Mouse (Mus musculus) intestine, embryonic 16.5 days (tissue): ENCODE data around the gene Lhfpl5. TPM values are rescaled to one million over a fixed set of nuclear protein-coding genes. Genes with fewer than 3 reads are reported as not detected.
"Not testable (repeated sequence)": the region's sequence is repeated elsewhere in the genome, so short reads cannot be mapped to it uniquely, and the experiment has no call there.

ENCODE experiments used
- ATAC-seq: fragments of 200-750 bp; cut with Nextera tagmentation; 2 replicates; pipeline ENCODE4 v1.8.0; 2017; ENCODE audit warnings: moderate TSS enrichment, moderate library complexity
- H3K27ac ChIP-seq: fragments of 300-500 bp; sonication (generic); 2 replicates; pipeline ENCODE4 v1.5.1; 2014; ENCODE audit warnings: mild to moderate bottlenecking, low read length
- H3K27me3 ChIP-seq: fragments of 300-500 bp; sonication (generic); replicated peaks from 2 replicates; pipeline ENCODE4 v1.6.1; 2014; ENCODE audit warnings: low read length, control low read depth, mixed read lengths; ENCODE audit not compliant: control insufficient read depth, insufficient read depth
- H3K36me3 ChIP-seq: fragments of 300-500 bp; sonication (generic); 2 replicates; pipeline ENCODE4 v1.6.1; 2014; ENCODE audit warnings: low read length, control low read depth; ENCODE audit not compliant: control insufficient read depth, insufficient read depth
- H3K4me1 ChIP-seq: fragments of 300-500 bp; sonication (generic); 2 replicates; pipeline ENCODE4 v1.6.1; 2014; ENCODE audit warnings: low read length, control low read depth, mixed read lengths; ENCODE audit not compliant: control insufficient read depth, insufficient read depth
- H3K4me2 ChIP-seq: fragments of 300-500 bp; sonication (generic); 2 replicates; pipeline ENCODE4 v1.6.1; 2014; ENCODE audit warnings: low read depth, low read length, control low read depth
- H3K4me3 ChIP-seq: fragments of 300-500 bp; sonication (generic); 2 replicates; pipeline ENCODE4 v1.5.1; 2014; ENCODE audit warnings: mild to moderate bottlenecking, low read length
- H3K9ac ChIP-seq: fragments of 300-500 bp; sonication (generic); 2 replicates; pipeline ENCODE4 v1.6.1; 2014; ENCODE audit warnings: low read depth, low read length
- H3K9me3 ChIP-seq: fragments of 300-500 bp; sonication (generic); 2 replicates; pipeline ENCODE4 v1.6.1; 2016; ENCODE audit warnings: low read length, control low read depth; ENCODE audit not compliant: control insufficient read depth
- WGBS: fragments of 180-500 bp; shearing (Covaris S2); extraction: QIAGEN DNeasy Blood & Tissue Kit; methylation state at CpG from one replicate; pipeline ENCODE4 v1.1.7; 2014; 5-methylcytosine and 5-hydroxymethylcytosine counted together
- polyA plus RNA-seq: library from polyadenylated mRNA; unstranded; fragments of >200 nt; fragmentation: Nextera tagmentation; extraction: Ambion mirVana; gene quantifications from 2 replicates; pipeline ENCODE4 v1.2.1, GENCODE M21; 2015

Lhfpl5 gene
- polyA plus RNA-seq, 1 experiment from 2014 or later = 0.92 TPM

GRCm38 (mm10) chr17:28546925-28547324 is 28.5 kb upstream of the Lhfpl5 start:
- no peak overlapping the region for H3K9ac ChIP-seq
- no peak for ATAC-seq
- no peak overlapping the region for H3K4me2 ChIP-seq
- no peaks in the 10 kb centered on the region for H3K4me1 ChIP-seq
- no peaks in the 10 kb centered on the region for H3K27me3 ChIP-seq
- H3K9me3 ChIP-seq = no peaks in the 10 kb centered on the region
- no peak overlapping the region for H3K27ac ChIP-seq
- WGBS = 83% methylated on average over 1 of the region's 1 CpGs
- H3K36me3 ChIP-seq = no peaks in the 10 kb centered on the region
- H3K4me3 ChIP-seq = no peak overlapping the region

DNA sequence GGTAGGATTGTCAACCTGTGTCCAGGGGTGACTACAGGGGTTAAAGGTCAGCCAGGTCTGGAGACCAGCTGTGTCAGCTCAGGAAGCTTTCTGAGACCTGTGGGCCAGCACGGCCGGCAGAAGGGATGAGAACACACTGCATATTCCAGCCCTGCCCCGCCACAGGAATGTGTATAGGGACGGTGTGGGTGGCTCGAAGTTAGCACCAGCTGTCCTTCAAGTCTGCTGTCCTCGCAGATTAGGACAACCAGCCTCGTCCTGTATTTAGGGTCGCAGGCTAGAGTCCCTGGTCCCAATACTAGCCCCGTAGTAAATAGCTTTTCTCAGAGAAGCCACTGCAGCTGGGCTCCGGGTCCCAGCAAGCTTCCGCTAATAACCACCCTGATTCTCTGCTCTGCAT is 26.9 kb upstream of the Lhfpl5 start:
- Histone ChIP-seq H3K36me3 (no peaks in the 10 kb centered on the region), H3K4me3 (no peak overlapping the region), H3K4me1 (no peaks in the 10 kb centered on the region), H3K27ac (no peak overlapping the region), H3K4me2 (no peak overlapping the region), H3K9ac (no peak overlapping the region), H3K9me3 (no peaks in the 10 kb centered on the region), H3K27me3 (no peaks in the 10 kb centered on the region)
- WGBS = 63% methylated on average over 11 of the region's 11 CpGs
- ATAC-seq = no peak

- Histone ChIP-seq H3K9me3 (no peaks in the 10 kb centered on the region), H3K36me3 (no peaks in the 10 kb centered on the region), H3K27ac (no peak within 1 kb of the TSS), H3K4me1 (no peaks in the 10 kb centered on the region), H3K4me2 (no peak within 1 kb of the TSS), H3K4me3 (no peak within 1 kb of the TSS), H3K9ac (no peak within 1 kb of the TSS), H3K27me3 (no peaks in the 10 kb centered on the region)
- ATAC-seq = no peak
- whole genome bisulfite sequencing = 78% methylated on average over 14 of the region's 14 CpGs
Measured at GRCm38 (mm10) chr17:28549111-28549510, 26.3 kb upstream of the Lhfpl5 start, which contains the start of gene Clpsl2. Gene Clpsl2, plus strand, starts transcription at chr17:28549411.

DNA sequence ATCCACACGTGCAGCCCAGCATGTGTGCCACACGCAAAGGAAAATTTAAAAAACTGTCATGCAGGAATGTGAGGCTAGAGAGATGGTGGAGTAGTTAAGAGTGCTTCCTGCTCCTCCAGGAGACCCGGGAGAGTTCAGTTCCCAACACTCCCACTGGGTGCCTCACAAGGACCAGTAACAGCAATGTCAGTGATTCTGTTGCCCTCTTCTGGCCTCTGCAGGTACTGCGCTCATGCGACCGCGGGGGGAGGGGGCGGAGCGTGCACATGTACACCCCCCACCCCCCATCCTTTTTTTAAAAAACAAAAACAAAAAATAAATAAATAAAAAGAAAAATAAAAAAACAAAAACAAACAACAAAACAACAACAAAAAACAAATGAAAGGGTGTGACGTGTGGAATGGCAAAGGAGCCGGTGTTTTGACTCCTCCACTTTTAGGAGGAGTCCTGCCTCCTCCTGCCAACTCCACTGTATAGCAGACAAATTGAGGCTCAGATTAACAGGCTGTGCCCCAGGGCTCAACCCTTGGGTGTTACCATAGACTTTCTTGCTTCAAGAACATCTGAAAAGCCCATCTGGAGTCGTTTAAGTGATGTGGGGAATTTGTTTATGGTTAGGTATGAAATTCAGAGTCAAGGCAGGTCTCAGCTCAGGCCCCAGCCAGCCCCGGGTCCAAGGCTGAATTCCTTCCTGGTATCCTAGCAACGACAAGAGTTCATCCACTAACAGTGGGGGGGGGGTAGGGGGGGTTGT is 22.2 kb upstream of the Lhfpl5 start:
- no peak for ATAC-seq
- no peak overlapping the region for H3K4me3 ChIP-seq
- WGBS = 7% methylated on average over 14 of the region's 14 CpGs
- no peaks in the 10 kb centered on the region for H3K9me3 ChIP-seq
- no peak overlapping the region for H3K27ac ChIP-seq
- peaks cover 7% of the 10 kb centered on the region for H3K4me1 ChIP-seq
- H3K36me3 ChIP-seq = no peaks in the 10 kb centered on the region
- no peaks in the 10 kb centered on the region for H3K27me3 ChIP-seq
- H3K4me2 ChIP-seq = no peak overlapping the region
- H3K9ac ChIP-seq = no peak overlapping the region

GRCm38 (mm10) chr17:28554021-28554420 is 21.4 kb upstream of the Lhfpl5 start:
- H3K27ac ChIP-seq, H3K4me3 ChIP-seq, H3K4me1 ChIP-seq, H3K9me3 ChIP-seq, H3K4me2 ChIP-seq, H3K9ac ChIP-seq, H3K36me3 ChIP-seq, H3K27me3 ChIP-seq, ATAC-seq: not testable (repeated sequence)
- 92% methylated on average over 4 of the region's 4 CpGs for WGBS

DNA sequence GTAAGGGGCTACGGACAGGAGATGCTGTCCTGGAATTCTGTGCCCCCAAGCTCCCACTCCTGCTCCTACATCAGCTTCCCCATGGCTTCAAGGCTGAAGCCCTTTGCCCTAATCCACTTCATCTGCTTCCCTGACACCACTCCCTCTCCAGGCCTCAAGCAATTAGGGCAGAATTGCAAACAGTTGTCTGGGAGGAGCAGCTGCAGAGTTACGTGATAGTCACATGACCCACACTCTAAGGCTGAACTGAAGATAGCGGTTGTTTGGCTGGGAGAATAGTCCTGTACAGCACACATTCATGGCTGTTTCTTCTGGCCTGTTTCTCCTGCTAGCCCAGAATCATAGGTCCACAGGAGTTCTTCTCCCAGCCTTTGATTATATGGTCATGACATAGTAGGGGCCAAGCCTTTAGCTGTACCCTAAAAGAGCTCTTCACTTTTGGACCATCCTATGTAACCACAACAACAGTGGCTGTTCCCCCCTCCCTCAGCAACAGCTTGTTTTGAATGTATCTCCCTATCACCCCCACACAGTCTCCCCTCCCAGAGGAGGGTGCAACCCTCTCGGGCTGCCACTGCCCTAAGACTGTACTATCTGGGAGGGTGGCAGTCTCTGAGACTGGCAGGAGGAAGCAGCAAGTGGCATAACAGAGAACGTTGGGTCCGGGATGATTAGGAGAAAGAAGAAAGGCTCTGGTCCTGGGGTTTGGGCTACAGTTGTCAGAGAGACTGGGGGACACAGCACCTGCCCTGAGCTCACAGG is 18.6 kb upstream of the Lhfpl5 start:
- Histone ChIP-seq H3K27me3 (no peaks in the 10 kb centered on the region), H3K9ac (no peak overlapping the region), H3K27ac (no peak overlapping the region), H3K4me3 (no peak overlapping the region), H3K36me3 (no peaks in the 10 kb centered on the region), H3K4me2 (no peak overlapping the region), H3K4me1 (peaks cover 11% of the 10 kb centered on the region), H3K9me3 (no peaks in the 10 kb centered on the region)
- peak; percentile 76 for ATAC-seq
- 43% methylated on average over 6 of the region's 6 CpGs for WGBS

DNA sequence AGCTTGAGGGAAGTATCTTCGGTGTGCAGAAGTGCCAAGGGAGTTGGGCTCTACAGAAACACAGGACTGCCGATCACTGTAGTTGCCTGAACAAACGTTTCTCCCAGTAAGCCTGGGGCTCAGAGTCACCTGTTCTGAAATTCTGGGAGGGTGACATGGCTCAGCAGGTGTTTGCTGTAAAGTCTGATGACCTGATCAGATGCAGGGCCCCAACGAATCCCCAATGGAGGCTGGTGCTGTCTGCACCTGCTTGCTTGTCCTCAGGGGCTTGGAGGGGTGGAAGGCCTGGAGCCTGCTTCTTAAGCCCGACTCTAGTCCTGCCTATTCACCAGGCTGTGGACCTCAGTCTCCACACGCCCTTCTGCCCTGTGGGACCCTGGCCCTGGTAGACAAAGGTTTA is 17.7 kb upstream of the Lhfpl5 start:
- Histone ChIP-seq H3K4me2 (no peak overlapping the region), H3K27me3 (no peaks in the 10 kb centered on the region), H3K4me1 (peaks cover 12% of the 10 kb centered on the region), H3K27ac (no peak overlapping the region), H3K36me3 (no peaks in the 10 kb centered on the region), H3K9me3 (no peaks in the 10 kb centered on the region), H3K9ac (no peak overlapping the region), H3K4me3 (no peak overlapping the region)
- ATAC-seq = no peak
- WGBS = 68% methylated on average over 6 of the region's 6 CpGs

DNA sequence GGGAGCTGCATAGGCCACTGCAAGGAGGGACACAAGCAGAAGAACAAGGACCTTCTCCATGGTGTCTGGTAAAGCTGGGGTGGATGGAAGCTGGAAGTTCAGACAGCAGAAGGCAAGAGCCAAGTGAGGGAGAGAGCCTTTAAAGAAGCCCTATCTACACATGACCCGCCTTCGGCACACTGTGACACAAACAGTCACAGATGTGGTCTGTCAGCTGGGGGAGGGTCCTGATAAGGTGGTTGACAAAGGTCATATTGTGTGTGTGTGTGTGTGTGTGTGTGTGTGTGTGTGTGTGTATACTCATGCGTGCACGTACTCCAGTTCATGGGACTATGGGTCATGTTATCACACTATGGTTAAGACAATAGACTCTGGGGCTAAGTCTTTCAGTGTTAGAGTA is 14.8 kb upstream of the Lhfpl5 start, which contains the start of gene Clps:
TSS of gene Clps (minus strand) at position 169 of the 400 bp plus-strand sequence.
- WGBS = 61% methylated on average over 4 of the region's 4 CpGs
- H3K36me3 ChIP-seq = no peaks in the 10 kb centered on the region
- no peaks in the 10 kb centered on the region for H3K27me3 ChIP-seq
- ATAC-seq = no peak; the same call in 1 of the 2 replicates
- peaks cover 12% of the 10 kb centered on the region for H3K4me1 ChIP-seq
- no peaks in the 10 kb centered on the region for H3K9me3 ChIP-seq
- H3K27ac ChIP-seq = peak within 1 kb of the TSS; percentile 31
- H3K9ac ChIP-seq = no peak within 1 kb of the TSS
- H3K4me3 ChIP-seq = no peak within 1 kb of the TSS
- no peak within 1 kb of the TSS for H3K4me2 ChIP-seq

DNA sequence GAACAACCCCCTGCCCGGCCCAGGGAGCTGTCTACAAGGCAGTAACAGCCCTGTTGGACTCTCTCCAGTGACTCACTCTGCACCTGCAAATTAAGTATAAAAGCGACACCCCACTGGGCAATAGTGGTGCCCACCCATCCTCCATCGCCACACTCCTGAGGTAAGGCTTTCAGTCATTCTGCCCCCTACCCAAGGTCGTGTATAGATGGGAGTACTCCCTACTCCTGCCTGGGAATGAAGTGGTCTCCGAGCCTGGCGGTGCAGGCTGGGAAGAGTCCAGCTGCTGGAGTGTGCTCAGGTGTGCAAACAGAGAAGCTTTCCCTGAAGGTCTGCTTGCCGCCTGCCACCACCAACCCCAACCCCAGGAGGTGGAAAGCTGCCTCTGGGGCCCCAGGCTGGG is 13.8 kb upstream of the Lhfpl5 start:
- WGBS = 52% methylated on average over 7 of the region's 7 CpGs
- H3K27ac ChIP-seq = no peak overlapping the region

More for the DNA sequence above, 13.8 kb upstream of the Lhfpl5 start:
- no peaks in the 10 kb centered on the region for H3K9me3 ChIP-seq
- H3K4me2 ChIP-seq = no peak overlapping the region
- no peak overlapping the region for H3K9ac ChIP-seq
- no peaks in the 10 kb centered on the region for H3K27me3 ChIP-seq
- H3K36me3 ChIP-seq = no peaks in the 10 kb centered on the region
- H3K4me1 ChIP-seq = peaks cover 8% of the 10 kb centered on the region
- no peak overlapping the region for H3K4me3 ChIP-seq
- peak; percentile 55 for ATAC-seq
